Mouse (Mus musculus) limb, embryonic 14.5 days (tissue): Measurements from ENCODE around the gene Acadvl. TPM values are rescaled to one million over a fixed set of nuclear protein-coding genes. Genes with fewer than 3 reads are reported as not detected.

Experiments
- ATAC-seq: fragments of 200-750 bp; cut with Nextera tagmentation; 2 replicates; pipeline ENCODE4 v1.8.0; 2017; ENCODE audit warnings: low read depth, moderate number of reproducible peaks, moderate TSS enrichment; ENCODE audit not compliant: low FRiP score
- DNase-seq: peaks from one replicate; pipeline ENCODE4 v3.0.0-alpha.2; 2015; ENCODE audit warnings: low spot score
- H3K27ac ChIP-seq: fragments of 300-500 bp; sonication (generic); replicated peaks from 2 replicates; pipeline ENCODE4 v1.5.1; 2014; ENCODE audit warnings: low read depth, mild to moderate bottlenecking, low read length, moderate library complexity, mixed read lengths
- H3K27me3 ChIP-seq: fragments of 300-500 bp; sonication (generic); 2 replicates; pipeline ENCODE4 v1.6.1; 2014; ENCODE audit warnings: low read length, mixed read lengths; ENCODE audit not compliant: control insufficient read depth, insufficient read depth
- H3K36me3 ChIP-seq: fragments of 300-500 bp; sonication (generic); 2 replicates; pipeline ENCODE4 v1.6.1; 2014; ENCODE audit warnings: mild to moderate bottlenecking, low read length, moderate library complexity, mixed read lengths; ENCODE audit not compliant: control insufficient read depth, insufficient read depth
- H3K4me1 ChIP-seq: fragments of 300-500 bp; sonication (generic); 2 replicates; pipeline ENCODE4 v1.6.1; 2014; ENCODE audit warnings: antibody characterized with exemption, low read length, mixed read lengths; ENCODE audit not compliant: control insufficient read depth, insufficient read depth
- H3K4me2 ChIP-seq: fragments of 300-500 bp; sonication (generic); replicated peaks from 2 replicates; pipeline ENCODE4 v1.6.1; 2014; ENCODE audit warnings: low read depth, mild to moderate bottlenecking, low read length, moderate library complexity; ENCODE audit not compliant: severe bottlenecking
- H3K4me3 ChIP-seq: fragments of 300-500 bp; sonication (generic); replicated peaks from 2 replicates; pipeline ENCODE4 v1.5.1; 2014; ENCODE audit warnings: low read length
- H3K9ac ChIP-seq: fragments of 300-500 bp; sonication (generic); 2 replicates; pipeline ENCODE4 v1.6.1; 2014; ENCODE audit warnings: mild to moderate bottlenecking, low read depth, low read length, moderate library complexity; ENCODE audit not compliant: severe bottlenecking
- H3K9me3 ChIP-seq: fragments of 300-500 bp; sonication (generic); 2 replicates; pipeline ENCODE4 v1.6.1; 2016; ENCODE audit warnings: low read length; ENCODE audit not compliant: control insufficient read depth
- POLR2A ChIP-seq: fragments of 200-500 bp; IDR thresholded peaks from 2 replicates; pipeline ENCODE4 v1.8.0; 2012; ENCODE audit warnings: inconsistent platforms, mild to moderate bottlenecking, moderate library complexity, borderline replicate concordance; ENCODE audit not compliant: insufficient read depth, insufficient read length; ENCODE audit errors: extremely low read depth
- WGBS: fragments of 180-500 bp; shearing (Covaris S2); extraction: QIAGEN DNeasy Blood & Tissue Kit; methylation state at CpG from one replicate; pipeline ENCODE4 v1.1.7; 2014; 5-methylcytosine and 5-hydroxymethylcytosine counted together
- polyA plus RNA-seq, 2 experiments: library from polyadenylated mRNA; depleted of rRNA in 1 of 2; stranded (reverse) in 1 of 2; unstranded in 1 of 2; fragments of >200 nt; fragmentation: Nextera tagmentation in 1 of 2; extraction: Ambion mirVana in 1 of 2; gene quantifications; 2 replicates each; pipeline versions ENCODE4 v1.2.1 to v1.2.3; 2012 to 2014

Gene Acadvl
- polyA plus RNA-seq, 2 experiments: 55.4 to 71.8 TPM

DNA sequence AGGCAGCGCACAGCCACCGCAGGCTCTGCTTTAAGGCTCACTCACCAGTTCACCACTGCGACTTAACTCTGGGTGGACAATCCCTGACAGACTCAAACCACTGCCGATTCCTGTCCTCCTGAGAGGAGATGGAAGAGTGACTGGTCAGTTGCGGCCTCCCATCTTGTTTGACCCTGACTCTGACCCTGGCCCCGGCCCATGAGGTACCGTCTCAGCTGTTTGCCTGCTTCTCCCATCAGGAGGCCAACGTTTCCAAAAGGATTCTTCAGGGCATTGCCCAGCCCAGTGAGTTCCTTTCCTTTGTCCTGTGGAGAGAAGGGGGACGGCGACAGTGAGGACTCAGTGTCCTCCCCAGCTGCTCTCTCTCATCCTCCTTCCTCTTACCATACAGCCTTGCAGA, 4.2 kb downstream of the Acadvl start:
- DNase-seq: no peak
- H3K36me3 ChIP-seq: peaks cover 79% of the 10 kb centered on the region
- WGBS: 88% methylated on average over 10 of the region's 10 CpGs
- no peak overlapping the region for H3K4me3 ChIP-seq
- H3K4me1 ChIP-seq: peaks cover 10% of the 10 kb centered on the region
- no peak for TF ChIP-seq POLR2A
- no peak overlapping the region for H3K27ac ChIP-seq
- H3K9ac ChIP-seq: no peak overlapping the region
- no peak for ATAC-seq
- no peak overlapping the region for H3K4me2 ChIP-seq
- H3K9me3 ChIP-seq: no peaks in the 10 kb centered on the region
- no peaks in the 10 kb centered on the region for H3K27me3 ChIP-seq

DNA sequence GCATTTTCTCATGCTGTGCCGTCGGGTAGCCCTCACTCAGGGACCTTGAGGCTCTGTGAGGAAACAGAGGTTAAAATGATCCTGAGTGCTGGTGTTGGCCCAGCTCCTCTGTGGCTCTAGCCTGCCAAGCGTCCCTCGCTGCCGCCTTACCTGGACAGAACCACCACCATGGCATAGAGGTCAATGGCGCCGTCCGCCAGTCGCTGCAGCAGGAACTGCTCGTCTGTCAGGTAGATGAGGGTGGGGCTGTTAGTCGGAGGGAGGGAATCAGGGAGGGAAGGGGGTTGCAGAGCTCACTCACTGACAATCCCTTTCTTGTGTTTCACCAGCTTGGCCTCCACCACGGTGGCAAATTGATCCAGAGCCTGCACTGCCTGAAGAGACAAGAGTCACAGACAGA, 4.7 kb downstream of the Acadvl start:
- TF ChIP-seq POLR2A: no peak
- ATAC-seq (no peak), DNase-seq (no peak)
- 90% methylated on average over 12 of the region's 12 CpGs for WGBS
- H3K4me3 ChIP-seq: no peak overlapping the region
- H3K4me1 ChIP-seq: peaks cover 10% of the 10 kb centered on the region
- no peaks in the 10 kb centered on the region for H3K9me3 ChIP-seq
- H3K9ac ChIP-seq: no peak overlapping the region
- no peaks in the 10 kb centered on the region for H3K27me3 ChIP-seq
- peaks cover 83% of the 10 kb centered on the region for H3K36me3 ChIP-seq
- no peak overlapping the region for H3K4me2 ChIP-seq
- H3K27ac ChIP-seq: no peak overlapping the region

DNA sequence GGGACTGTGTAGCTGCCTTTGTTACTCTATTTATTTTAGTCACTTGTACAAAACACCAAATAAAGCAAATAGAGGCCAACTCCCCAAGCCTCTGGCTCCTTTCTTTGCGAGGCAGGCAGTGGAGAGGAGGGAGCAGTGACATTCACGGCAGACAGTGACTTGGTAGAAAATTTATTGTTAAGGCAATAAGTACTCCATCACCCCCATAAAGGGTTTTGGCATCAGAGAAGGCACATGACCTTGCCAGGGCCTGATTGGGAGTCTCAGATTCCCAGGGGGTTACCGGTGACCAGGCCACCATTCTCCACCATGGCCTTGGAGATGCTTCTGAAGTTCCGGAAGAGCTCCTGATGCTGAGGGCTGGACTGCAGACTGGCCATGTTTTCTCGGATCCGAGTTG, 5.2 kb downstream of the Acadvl start:
- TF ChIP-seq POLR2A: no peak
- Histone ChIP-seq H3K4me2 (no peak overlapping the region), H3K36me3 (peaks cover 89% of the 10 kb centered on the region), H3K4me3 (no peak overlapping the region), H3K27me3 (no peaks in the 10 kb centered on the region), H3K4me1 (peaks cover 10% of the 10 kb centered on the region), H3K9ac (no peak overlapping the region), H3K27ac (no peak overlapping the region), H3K9me3 (no peaks in the 10 kb centered on the region)
- ATAC-seq: no peak
- DNase-seq: no peak
- 84% methylated on average over 6 of the region's 6 CpGs for WGBS

DNA sequence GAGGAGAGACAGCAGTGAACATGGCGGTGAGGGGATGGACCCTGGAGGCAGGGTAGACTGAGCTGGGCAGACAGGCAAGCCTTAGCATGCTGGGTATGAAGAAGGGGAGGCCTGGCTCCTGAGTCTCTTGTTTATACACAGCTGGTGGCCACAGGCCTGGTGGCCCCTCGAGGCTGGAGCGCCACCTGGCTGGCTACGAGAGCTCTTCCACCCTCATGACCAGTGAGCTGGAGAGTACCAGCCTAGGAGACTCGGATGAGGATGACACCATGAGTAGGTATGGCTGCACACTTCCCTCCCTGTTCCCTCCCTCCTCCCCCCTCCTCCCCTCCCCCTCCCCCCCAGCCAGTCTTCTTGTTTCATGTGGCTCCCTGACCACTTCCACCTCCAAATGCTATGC, 9.7 kb downstream of the Acadvl start:
- ATAC-seq: no peak
- peaks cover 18% of the 10 kb centered on the region for H3K4me1 ChIP-seq
- no peak for TF ChIP-seq POLR2A
- H3K36me3 ChIP-seq: peaks cover 60% of the 10 kb centered on the region
- no peak for DNase-seq
- no peak overlapping the region for H3K27ac ChIP-seq
- no peak overlapping the region for H3K4me2 ChIP-seq
- no peaks in the 10 kb centered on the region for H3K27me3 ChIP-seq
- H3K4me3 ChIP-seq: no peak overlapping the region
- WGBS: 60% methylated on average over 5 of the region's 5 CpGs
- H3K9ac ChIP-seq: no peak overlapping the region
- no peaks in the 10 kb centered on the region for H3K9me3 ChIP-seq

DNA sequence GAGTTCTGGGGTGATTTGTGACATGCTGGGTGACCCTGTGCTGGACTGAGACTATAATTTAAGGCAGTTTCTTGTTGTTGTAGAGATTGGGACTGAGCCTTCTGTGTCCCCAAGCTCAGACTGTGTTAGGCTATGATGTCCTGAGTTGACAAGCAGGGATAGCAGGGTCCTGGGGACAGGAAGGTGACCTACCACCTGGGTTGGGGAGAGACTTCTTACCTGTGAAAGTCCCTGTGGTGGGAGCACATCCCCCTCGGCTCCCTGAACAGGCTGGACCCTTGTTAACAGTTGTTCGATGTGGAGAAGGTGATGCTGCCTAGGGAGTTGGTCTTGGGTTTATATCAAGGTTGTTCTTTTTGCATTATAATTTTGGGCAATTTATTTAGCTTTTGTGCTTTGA, 12.7 kb downstream of the Acadvl start:
- no peak for ATAC-seq

DNA sequence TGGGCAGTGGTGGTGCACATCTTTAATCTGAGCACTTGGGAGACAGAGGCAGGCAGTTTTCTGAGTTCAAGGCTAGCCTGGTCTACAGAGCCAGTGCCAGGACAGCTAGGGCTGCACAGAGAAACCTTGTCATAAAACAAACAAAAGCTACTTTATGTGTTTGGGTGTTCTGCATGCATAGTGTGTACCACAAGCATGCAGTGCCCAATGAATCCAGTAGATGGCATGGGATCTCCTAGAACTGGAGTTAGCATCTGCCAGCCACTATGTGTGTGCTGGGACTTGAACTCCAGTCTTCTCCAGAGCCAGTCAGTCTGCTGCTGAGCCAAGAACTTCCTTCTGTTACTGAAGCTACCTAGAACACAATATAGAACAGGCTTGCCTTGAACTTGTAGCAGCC, 13.3 kb downstream of the Acadvl start:
- DNase-seq (no peak), ATAC-seq (no peak)
- Histone ChIP-seq H3K4me3 (peak overlapping the region; percentile 80), H3K9ac (0 out of 2 replicates have a peak overlapping the region, but pooled peaks have one; percentile 82), H3K4me2 (peak overlapping the region; percentile 96), H3K27ac (no peak overlapping the region), H3K9me3 (no peaks in the 10 kb centered on the region), H3K4me1 (peaks cover 25% of the 10 kb centered on the region), H3K36me3 (peaks cover 51% of the 10 kb centered on the region), H3K27me3 (no peaks in the 10 kb centered on the region)
- TF ChIP-seq POLR2A: no peak

More for the DNA sequence above, 12.7 kb downstream of the Acadvl start:
- no peak for TF ChIP-seq POLR2A
- peaks cover 22% of the 10 kb centered on the region for H3K4me1 ChIP-seq
- 89% methylated on average over 2 of the region's 2 CpGs for WGBS
- peak overlapping the region; percentile 80 for H3K4me3 ChIP-seq
- H3K9me3 ChIP-seq: no peaks in the 10 kb centered on the region
- no peak for DNase-seq
- H3K27ac ChIP-seq: no peak overlapping the region
- H3K4me2 ChIP-seq: peak overlapping the region; percentile 96
- H3K36me3 ChIP-seq: peaks cover 55% of the 10 kb centered on the region
- no peak overlapping the region for H3K9ac ChIP-seq
- no peaks in the 10 kb centered on the region for H3K27me3 ChIP-seq
